Mouse (Mus musculus) right cerebral cortex, adult 2 months (tissue): ENCODE measurements at regions not wholly inside any gene's neighbourhood (a gene's known extent, or its start where the extent isn't known, plus 50 kb on each side); places are given as distances from the start of the nearest gene placed in this dataset.
A peak's percentile ranks its signal among the peaks of the same experiment; 100 is the strongest.

Experiments used
- DNase-seq, 2 experiments: peaks; one replicate each; pipeline ENCODE4 v3.0.0; 2021 to 2022; ENCODE audit warnings: low spot score in 2 of 2

DNA sequence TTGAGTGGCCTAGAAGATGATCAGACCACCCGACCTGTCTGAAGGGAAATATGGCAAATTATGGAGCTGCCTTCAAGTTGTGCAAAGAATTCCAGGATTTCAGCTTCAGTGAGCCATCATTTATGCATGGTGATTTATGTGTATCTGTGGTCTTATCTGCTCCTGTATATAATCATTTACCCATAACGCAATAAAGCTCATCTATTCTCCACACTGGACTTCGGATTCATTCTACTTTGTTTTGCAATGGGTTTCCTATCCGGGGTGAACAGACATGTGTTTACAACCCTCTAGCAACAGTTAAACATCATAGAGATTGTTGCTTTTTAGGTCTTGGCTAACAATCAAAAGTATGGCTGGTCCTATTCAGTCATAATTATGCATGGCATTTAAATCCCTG is 145.1 kb downstream of the Pcdh10 start:
- DNase-seq = no peak

DNA sequence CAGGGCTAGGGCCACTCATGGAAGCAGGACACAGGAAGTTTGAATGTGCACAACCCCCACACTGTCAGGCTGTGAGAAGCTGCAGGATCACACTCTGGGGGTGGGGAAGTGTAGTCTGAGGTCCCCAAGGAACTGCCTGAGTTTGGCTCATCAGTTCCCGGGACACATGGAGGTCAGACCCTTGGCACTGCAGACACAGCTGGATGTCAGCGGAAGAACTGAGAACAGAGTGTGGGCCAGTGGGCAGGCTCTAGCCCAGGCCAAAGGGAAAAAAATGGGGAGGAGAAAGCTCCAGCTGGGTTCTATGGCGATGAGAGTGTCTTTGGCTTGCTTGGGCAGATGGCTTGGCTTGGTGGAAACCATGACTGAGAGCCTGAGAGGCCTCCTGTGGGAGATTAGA is 168.9 kb downstream of the Pcdh10 start:
- DNase-seq = no peak

DNA sequence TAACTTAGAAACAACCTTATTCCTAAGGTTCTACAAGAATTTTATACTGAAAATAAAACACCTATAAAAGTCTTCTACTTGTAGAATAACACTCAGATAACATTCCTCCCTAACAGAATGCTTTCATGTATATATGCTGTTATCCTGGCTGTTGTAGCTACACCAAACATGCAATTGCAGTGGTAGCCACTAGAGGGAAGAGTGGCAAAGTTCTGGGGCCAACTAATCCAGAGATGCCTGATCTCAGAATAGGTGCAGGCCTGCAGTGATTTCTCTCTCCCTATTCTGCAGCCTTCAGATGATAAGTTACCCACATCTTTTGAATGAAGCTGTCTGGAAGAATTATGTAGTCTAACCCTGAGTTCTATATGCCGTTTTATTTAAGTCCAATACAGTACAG is 177.5 kb downstream of the Pcdh10 start:
- DNase-seq = peak; percentile 80 to 84

- no peak for DNase-seq
Measured at GRCm38 (mm10) chr3:45572995-45573394, 194.8 kb downstream of the Pcdh10 start.

DNA sequence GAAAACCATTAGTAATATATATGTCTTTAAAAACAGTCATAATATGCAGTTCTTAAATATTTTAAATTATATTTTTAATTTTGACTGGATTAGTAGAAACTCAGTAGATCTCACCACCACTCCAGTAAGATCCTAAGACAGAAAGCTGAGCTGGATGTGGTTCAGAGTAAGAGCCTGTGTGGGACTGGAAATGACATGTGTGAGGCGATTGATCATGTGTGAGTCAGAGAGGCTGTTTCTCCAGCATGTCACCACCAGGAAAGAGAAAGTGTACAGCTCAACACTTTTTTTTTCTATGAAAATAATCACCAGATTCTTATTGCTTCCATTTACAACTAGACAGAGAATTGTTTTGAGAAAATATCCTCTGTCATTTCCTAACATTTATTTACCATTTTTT is 198.8 kb downstream of the Pcdh10 start:
- DNase-seq = no peak

DNA sequence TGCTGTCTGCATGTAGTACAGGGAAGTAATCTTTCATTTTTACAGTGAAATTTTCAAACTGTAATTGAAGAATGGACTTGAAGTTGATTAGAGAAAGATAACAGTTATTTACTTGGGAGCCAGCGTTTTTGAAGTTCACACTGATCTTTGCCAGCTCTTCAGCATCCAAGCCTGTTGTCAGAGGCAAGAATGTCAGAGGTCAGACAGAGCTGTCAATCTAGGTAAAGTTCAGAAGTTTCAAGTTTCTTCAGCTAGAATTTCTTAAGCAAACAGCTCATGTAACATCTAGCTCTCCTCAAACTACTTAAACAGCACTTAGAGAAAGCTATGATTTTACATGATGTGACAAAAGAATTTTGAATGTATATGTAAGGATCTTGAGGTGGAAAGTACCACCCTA is 215.4 kb downstream of the Pcdh10 start:
- DNase-seq = no peak

DNA sequence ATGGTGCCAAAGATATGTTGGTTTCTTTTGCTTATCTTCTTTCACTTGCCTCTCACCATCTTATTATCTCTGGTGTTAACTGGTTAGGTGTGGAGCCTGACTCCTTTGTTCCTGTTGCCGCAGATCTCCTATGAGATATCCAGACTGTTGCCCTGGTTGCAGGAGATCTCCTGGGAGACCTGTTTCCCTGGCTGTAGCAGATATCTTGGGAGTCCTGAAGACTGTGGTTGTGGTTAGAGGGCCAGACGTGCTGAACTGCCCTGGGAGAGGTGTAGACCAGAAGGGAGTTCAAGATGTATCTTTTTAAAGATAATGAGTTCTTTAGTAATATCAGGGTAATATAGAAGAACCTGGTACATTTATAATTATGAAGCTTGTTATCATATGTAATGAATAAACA is 224.1 kb downstream of the Pcdh10 start:
- no peak for DNase-seq

- no peak for DNase-seq
Measured at GRCm38 (mm10) chr3:45603151-45603550, 225.0 kb downstream of the Pcdh10 start.

- no peak for DNase-seq
Measured at GRCm38 (mm10) chr3:45620729-45621128, 242.5 kb downstream of the Pcdh10 start.

DNA sequence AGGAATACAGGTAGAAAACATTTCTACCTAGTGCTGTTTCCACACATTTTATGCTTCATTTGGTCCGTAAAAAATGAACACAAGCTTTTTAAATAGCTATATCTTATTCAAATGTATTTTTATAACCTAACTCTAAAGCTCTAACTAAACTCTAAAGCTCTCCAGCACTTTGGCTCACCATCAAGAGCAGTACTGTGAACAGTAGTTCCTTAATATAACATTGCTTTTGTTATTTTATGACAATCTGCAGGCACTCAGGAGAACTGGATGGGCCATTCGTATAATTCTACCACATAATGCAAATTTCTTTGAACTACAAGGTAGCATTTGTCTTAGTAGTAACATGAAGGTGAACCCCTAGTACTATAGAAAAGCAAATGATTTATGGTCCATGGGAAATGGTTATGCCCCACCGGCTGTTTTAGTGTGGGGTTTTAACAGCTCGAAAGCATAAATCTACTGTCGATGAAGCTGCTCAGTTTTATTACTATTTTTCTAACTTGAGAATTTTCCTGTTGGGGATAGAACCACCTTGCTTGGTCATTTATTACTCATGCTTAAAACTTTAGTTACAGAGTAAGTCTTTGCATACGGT is 267.8 kb downstream of the Pcdh10 start:
- DNase-seq = no peak

DNA sequence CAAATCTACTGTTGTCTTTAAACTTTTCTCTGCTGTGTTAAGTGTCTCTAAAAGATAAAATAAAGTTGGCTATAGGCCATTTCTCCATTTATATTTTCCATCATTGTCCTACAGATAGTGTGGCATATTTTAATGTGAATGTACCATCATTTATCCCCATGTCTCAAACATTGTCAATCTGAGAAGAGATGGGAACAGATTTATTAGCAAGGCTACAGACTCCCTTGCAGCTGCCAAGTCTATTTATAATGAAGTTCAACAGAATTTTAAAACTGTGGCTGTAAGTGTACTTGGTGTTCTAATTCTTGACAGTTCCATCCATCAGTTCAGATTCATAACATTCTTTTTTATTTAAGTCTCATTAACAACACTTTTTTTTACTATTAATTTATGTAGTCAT is 271.2 kb downstream of the Pcdh10 start:
- DNase-seq = no peak

DNA sequence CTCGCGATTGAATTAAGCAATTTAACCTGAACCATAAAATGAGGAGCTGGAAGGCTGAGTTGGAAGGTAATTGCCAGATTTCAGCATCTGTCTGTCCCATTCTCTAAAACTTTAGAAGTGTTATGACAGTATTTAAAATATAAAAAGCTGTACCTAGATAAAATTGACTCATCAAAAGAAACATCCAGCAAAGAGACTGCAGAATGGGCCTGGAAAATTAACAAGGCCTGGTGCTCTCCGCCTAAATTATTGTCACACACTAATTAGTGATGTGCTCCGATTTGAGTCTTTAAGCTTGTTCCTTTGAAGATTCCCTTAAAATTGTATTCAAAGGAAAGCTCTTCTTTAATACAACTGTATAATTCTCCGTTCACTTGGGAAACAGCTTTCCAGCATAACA is 278.8 kb downstream of the Pcdh10 start:
- DNase-seq = no peak

DNA sequence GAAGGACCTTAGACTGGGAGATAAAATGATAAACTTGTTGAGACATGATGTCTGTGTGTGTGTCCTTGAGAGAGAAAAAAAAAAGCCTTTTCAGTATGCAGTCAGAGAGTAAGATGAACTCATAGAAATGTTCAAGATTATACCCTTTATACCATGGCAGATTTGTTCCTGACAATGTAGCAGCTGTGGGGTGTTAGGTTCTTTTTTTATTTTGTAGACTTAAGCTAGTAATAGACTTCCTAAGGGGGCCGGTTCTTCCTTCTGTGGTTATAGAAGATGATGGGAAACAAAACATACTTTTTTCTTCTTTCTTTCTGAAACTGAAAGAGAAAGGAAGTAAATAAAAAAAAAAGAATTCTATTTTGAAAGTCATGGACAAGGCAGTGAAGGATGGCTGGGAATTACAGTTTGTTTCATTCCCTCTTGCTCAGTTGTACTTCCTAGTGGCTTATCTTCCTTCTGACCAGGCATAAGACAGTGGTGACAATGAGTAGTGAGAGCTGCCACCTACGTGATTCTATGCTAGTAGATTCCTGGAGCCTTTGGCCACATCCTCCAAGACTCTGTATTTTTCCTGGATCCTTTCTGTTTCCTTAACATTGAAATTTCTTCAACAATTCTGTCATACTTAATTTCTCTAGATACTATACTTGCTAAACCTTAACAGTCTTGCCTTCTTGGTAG is 280.0 kb downstream of the Pcdh10 start:
- DNase-seq = no peak

DNA sequence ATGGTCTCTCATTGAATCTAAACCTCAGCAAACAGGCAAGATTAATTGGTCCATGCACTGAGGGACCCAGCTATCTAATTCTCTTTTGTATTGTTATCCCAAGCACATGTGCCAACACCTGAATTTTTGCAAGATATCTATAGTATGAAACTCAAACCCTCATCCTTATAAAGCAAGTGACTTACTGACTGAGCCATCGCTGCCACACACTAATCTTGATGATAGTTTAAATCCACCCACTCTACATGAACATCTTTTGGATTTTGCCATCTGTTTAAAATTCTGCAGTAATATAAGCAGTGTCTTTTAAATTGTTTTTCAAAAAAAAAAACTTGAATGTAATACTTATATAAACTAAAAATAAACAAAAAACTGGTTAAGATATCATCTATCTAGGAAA is 280.9 kb downstream of the Pcdh10 start:
- no peak for DNase-seq

DNA sequence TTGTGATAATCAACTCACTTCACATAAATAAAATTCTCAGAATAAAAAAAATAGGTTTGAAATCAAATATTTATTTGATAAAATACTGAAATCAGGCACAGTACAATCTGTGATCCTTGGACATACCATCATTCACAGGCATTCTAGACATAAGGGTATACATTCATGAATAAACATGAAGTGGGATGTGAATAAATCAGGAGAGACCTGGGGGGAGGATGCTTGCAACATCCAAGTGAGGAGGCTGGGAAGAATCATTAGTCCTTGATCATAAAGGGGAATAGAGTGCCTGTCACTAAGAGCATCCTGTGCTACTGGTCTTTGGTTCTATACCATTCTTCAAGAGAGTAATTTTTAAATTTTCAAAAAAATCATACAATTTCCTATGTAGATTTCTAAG is 292.2 kb downstream of the Pcdh10 start:
- no peak for DNase-seq

DNA sequence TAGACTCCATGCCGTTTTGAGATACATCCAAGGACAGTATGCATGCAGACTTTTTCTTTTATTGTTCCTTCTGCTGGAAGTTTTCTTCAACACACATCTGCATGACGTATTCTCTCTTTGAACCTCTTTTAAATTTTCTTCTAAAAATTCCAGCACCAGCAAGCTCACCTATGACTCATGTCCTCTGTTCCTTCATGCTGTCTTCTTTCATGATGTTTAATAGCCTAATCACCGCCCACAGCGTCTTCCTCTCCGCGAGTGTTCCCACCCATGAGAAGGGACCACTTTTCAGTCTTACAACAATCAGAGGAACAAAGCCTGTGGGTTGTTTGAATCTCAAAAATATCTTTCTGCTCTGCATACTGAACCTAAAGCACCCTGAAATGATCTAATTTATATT is 299.5 kb downstream of the Pcdh10 start:
- no peak for DNase-seq

GRCm38 (mm10) chr3:45681410-45681809 is 303.2 kb downstream of the Pcdh10 start:
- no peak for DNase-seq

GRCm38 (mm10) chr3:45707891-45708290 is 329.7 kb downstream of the Pcdh10 start:
- DNase-seq = no peak
